Mouse (Mus musculus): ENCODE measurements around the gene Arfgef2.

- TF ChIP-seq POLR2A (IDR thresholded peaks at IDR 0.05; ENCODE audit: low read depth, low read length) (no peak), CTCF (IDR thresholded peaks at IDR 0.05; ENCODE audit: extremely low read depth, insufficient read length, insufficient replicate concordance, low read depth, low read length) (peak; percentile 95; the same call in 1 of the 2 replicates)
These were observed 24.3 kb upstream of the Arfgef2 start for GRCm38 (mm10) chr2:166780980-166781578.

Data from small intestine, adult 2 months (tissue).